Mouse (Mus musculus): ENCODE results near the gene Sirt4. TPM values are rescaled to one million over a fixed set of nuclear protein-coding genes. Genes with fewer than 3 reads are reported as not detected.
"Not testable (repeated sequence)": the region's sequence is repeated elsewhere in the genome, so short reads cannot be mapped to it uniquely, and the experiment has no call there.

Gene Sirt4
- polyA plus RNA-seq, 1 experiment from 2014 or later, result 23.2 TPM

DNA sequence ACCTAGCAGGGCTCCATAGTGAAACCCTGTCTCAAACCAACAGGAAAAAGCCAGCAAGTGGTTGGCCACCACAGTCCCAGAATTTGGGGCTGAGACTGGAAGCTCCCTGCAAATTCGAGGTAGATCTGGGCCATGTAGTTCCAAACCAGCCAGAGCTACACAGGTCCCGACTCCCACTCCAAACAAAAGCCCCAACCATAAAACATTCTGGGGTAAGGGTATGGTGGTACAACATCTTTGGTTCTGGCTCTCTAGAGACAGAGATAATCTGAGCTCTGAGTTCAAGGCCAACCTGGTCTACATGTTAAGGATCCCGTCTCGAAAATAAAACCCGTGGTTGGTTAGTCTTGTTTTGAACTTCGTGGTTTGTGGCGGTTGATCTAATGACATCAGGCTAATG lies 28.7 kb downstream of the Sirt4 start:
- Histone ChIP-seq H3K4me2 (replicated peaks) (no peak overlapping the region), H3K9ac (no peak overlapping the region), H3K9me3 (no peaks in the 10 kb centered on the region), H3K27me3 (no peaks in the 10 kb centered on the region), H3K4me3 (no peak overlapping the region), H3K4me1 (no peaks in the 10 kb centered on the region), H3K27ac (no peak overlapping the region), H3K36me3 (peaks cover 36% of the 10 kb centered on the region)
- ATAC-seq (ENCODE audit: insufficient number of reproducible peaks, insufficient read depth, low FRiP score, low TSS enrichment), result no peak
- WGBS, result 78% methylated on average over 7 of the region's 7 CpGs

DNA sequence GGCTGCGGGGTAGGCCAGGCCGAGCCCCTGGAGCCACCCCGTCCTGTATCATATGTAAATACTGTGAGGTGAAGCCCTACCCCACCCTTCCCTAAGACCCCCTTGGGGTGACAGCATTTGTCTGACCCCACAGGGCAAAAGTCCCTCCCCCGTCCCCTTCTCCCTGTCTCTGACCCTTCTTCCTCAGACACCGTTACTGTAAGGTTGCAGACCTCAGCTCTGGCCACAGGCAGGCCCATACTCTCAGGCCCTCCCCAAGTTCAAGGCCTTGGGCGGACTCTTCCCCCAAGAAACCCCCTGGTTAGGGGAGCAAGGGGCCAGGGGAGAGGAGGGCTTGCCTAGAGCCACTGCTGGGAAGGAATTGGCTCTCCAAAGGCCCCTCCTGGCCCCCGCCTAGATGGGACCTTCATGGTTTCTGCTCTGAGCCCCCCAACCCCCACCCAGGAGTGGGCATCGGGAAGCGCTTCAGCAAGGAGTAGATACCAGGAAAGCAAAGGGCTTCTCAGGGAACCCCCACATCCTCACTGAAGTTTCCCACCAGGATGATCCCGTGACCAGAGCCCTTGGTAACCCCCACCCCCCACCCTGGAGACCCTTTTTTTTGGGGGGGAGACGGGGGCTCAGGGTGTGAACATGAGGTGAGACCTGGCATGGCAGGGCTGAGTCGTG lies 30.0 kb downstream of the Sirt4 start:
- H3K9ac ChIP-seq, result no peak overlapping the region
- peaks cover 47% of the 10 kb centered on the region for H3K36me3 ChIP-seq
- no peaks in the 10 kb centered on the region for H3K4me1 ChIP-seq
- ATAC-seq (ENCODE audit: insufficient number of reproducible peaks, insufficient read depth, low FRiP score, low TSS enrichment), result no peak
- no peak overlapping the region for H3K4me3 ChIP-seq
- no peak overlapping the region for H3K27ac ChIP-seq
- WGBS, result 83% methylated on average over 12 of the region's 12 CpGs
- no peaks in the 10 kb centered on the region for H3K27me3 ChIP-seq
- no peaks in the 10 kb centered on the region for H3K9me3 ChIP-seq
- no peak overlapping the region for H3K4me2 ChIP-seq (replicated peaks)

DNA sequence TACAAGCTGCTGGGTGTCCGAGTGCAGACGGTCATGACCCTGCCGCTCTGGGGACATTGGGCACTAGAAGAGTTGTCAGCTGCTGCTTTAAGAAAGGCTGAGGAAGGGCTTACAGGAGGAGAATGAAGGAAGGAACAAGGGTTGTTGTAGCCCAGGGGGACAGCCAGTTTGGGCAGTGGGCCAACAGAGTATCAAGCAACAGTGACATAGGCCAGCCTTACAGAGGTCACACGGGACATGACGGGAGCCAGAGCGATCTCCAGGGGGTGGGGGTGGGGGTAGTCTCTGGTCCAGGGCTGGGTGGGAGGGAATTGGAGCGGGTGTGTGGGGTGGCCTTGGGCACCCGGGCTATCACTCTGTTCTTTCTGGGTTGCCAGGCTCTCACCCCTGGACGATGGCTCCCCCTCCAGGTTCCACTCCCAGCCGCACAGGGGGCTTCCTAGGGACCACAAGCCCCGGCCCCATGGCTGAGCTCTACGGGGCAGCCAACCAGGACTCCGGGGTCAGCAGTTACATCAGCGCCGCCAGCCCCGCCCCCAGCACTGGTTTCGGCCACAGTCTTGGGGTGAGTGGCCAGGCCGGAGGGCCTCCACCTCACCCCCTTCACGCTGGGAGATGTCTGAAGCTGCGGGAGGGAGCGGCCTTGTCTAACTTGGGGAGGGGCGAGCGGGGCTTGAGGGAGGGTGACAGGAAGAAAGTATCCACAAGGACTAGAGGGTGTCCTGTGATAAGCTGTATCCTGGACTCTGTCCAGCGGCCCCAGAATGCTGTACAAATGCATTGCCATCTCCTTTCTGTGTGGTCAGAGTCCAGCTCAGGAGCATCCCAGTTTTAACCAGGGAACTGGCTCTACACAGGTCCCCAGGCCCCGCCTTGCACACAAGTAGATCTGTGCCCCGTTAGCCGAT lies 33.9 kb downstream of the Sirt4 start:
- Histone ChIP-seq H3K9ac (no peak overlapping the region), H3K27me3 (no peaks in the 10 kb centered on the region), H3K4me2 (replicated peaks) (no peak overlapping the region), H3K4me1 (no peaks in the 10 kb centered on the region), H3K4me3 (no peak overlapping the region), H3K36me3 (peaks cover 85% of the 10 kb centered on the region), H3K27ac (no peak overlapping the region), H3K9me3 (no peaks in the 10 kb centered on the region)
- 93% methylated on average over 27 of the region's 27 CpGs for WGBS
- no peak for ATAC-seq (ENCODE audit: insufficient number of reproducible peaks, insufficient read depth, low FRiP score, low TSS enrichment)

DNA sequence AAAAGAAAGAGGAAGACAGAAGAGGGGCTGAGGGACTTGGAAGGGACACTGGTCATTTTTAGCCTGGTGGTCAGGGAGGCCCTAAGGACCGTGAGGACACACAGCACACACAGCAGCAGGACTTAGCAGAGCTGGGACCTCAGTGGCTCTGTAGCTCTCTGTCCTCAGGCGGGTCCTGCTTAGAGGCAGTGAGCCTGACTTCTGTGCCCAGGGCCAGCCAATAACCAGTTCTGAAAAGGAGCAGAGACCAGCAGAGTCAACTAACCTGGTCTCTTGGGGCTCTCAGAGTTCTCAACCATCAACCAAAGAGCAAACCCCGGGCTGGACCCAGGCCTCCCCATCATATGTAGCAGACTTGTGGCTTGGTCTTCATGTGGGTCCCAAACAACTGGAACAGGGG lies 35.3 kb downstream of the Sirt4 start:
- Histone ChIP-seq H3K27ac (no peak overlapping the region), H3K9ac (no peak overlapping the region), H3K4me2 (replicated peaks) (no peak overlapping the region), H3K27me3 (no peaks in the 10 kb centered on the region), H3K4me3 (no peak overlapping the region), H3K36me3 (peaks cover 94% of the 10 kb centered on the region), H3K4me1 (no peaks in the 10 kb centered on the region), H3K9me3 (no peaks in the 10 kb centered on the region)
- WGBS, result 85% methylated on average over 3 of the region's 3 CpGs
- ATAC-seq (ENCODE audit: insufficient number of reproducible peaks, insufficient read depth, low FRiP score, low TSS enrichment), result no peak

DNA sequence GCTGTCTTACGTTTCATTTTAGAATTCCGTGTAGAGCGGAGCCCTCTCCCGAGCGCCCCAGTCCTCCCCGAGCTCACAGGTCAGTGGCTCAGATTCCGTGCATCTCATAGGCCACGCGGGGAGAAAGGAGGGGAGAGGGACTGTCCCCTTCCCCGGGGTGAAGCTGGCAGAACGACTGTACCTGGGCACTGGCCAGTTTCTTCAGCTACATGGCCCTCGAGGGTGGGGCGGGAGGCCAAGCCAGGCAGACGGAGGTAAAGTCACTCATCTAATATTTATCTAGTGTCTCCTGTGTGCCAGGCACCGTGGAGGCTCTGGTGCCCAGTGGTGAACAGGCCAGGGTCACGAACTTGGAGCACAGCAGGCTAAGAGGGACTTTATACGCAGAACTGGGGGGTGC lies 37.4 kb downstream of the Sirt4 start:
- peaks cover 95% of the 10 kb centered on the region for H3K36me3 ChIP-seq
- no peaks in the 10 kb centered on the region for H3K9me3 ChIP-seq

DNA sequence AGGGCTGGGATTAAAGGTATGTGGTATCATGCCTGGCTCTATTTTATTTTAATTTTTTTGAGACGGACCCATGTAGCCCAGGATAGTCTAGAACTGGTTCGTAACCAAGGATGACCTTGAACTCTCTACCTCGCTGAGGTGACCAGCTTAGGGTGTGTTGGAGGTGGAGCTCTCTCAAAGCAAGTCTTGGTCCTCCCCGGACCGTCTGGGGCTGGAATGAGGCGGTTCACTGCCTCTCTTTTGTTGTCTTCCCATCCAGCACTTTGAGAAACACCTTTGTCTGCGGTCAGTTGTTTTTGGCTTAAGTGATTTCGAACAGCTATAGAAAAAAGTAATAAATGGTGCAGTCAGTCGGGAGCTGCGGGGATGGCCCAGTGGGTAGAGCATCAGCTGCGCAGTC lies 40.4 kb downstream of the Sirt4 start:
- Histone ChIP-seq H3K9ac (no peak overlapping the region), H3K36me3 (peaks cover 85% of the 10 kb centered on the region), H3K4me1 (peaks cover 5% of the 10 kb centered on the region; the same call in 1 of the 2 replicates), H3K4me3 (no peak overlapping the region), H3K27me3 (no peaks in the 10 kb centered on the region), H3K9me3 (no peaks in the 10 kb centered on the region), H3K4me2 (replicated peaks) (no peak overlapping the region), H3K27ac (no peak overlapping the region)
- WGBS, result 92% methylated on average over 11 of the region's 11 CpGs
- no peak for ATAC-seq (ENCODE audit: insufficient number of reproducible peaks, insufficient read depth, low FRiP score, low TSS enrichment)

More for the DNA sequence above, 37.4 kb downstream of the Sirt4 start:
- 85% methylated on average over 17 of the region's 17 CpGs for WGBS
- Histone ChIP-seq H3K4me2 (replicated peaks) (no peak overlapping the region), H3K27ac (no peak overlapping the region), H3K27me3 (no peaks in the 10 kb centered on the region), H3K4me3 (no peak overlapping the region), H3K9ac (no peak overlapping the region), H3K4me1 (no peaks in the 10 kb centered on the region)
- ATAC-seq (ENCODE audit: insufficient number of reproducible peaks, insufficient read depth, low FRiP score, low TSS enrichment), result no peak

DNA sequence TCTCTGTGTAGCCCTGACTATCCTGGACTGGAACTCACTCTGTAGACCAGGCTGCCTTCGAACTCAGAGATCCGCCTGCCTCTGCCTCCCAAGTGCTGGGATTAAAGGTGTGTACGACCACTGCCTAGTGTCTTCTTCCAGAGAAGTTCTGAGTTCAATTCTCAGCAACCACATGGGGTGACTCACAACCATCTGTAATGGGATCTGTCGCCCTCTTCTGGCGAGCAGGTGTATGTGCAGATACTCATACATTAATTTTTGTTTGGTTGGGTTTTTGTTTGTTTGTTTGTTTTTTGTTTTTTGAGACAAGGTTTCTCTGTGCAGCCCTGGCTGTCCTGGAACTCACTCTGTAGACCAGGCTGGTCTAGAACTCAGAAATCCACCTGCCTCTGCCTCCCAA lies 41.9 kb downstream of the Sirt4 start:
- H3K27ac ChIP-seq; H3K27me3 ChIP-seq; ATAC-seq (ENCODE audit: insufficient number of reproducible peaks, insufficient read depth, low FRiP score, low TSS enrichment); H3K4me2 ChIP-seq (replicated peaks); H3K9me3 ChIP-seq; H3K9ac ChIP-seq; H3K4me3 ChIP-seq: not testable (repeated sequence)
- WGBS, result 72% methylated on average over 5 of the region's 5 CpGs
- H3K4me1 ChIP-seq, result peaks cover 19% of the 10 kb centered on the region
- peaks cover 85% of the 10 kb centered on the region for H3K36me3 ChIP-seq

DNA sequence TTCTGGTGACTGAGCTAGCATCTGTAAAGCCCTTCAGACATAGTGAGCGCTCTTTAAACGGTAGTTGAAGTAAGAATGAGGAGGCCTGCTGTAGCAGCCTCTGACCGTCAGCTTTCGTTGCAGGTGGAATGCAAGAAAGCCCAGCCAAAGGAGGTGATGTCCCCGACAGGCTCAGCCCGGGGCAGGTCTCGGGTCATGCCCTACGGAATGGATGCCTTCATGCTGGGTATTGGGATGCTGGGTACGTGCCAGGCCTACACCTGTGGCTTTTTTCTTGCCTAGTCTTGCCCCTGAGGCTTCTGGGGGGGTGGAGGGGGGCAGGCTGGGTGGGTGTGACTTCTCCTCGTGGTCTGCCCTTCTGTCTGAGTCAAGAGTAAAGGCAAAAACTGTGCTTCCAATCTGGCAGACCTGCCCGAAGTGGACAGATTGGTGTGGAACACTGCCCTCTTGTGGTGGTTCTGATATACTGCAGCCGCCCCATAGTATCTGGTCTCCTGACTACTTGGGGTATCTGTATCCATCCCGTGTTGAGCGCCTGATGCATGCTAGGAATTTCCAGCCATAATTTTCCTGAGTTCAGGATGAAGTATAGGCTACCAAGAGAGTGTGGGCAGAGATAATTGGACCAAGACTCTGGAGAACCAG lies 43.2 kb downstream of the Sirt4 start:
- Histone ChIP-seq H3K9ac (no peak overlapping the region), H3K9me3 (no peaks in the 10 kb centered on the region), H3K4me1 (peaks cover 32% of the 10 kb centered on the region), H3K27me3 (no peaks in the 10 kb centered on the region), H3K27ac (no peak overlapping the region), H3K4me2 (replicated peaks) (no peak overlapping the region), H3K36me3 (peaks cover 73% of the 10 kb centered on the region), H3K4me3 (no peak overlapping the region)
- whole genome bisulfite sequencing, result 32% methylated on average over 14 of the region's 14 CpGs
- no peak for ATAC-seq (ENCODE audit: insufficient number of reproducible peaks, insufficient read depth, low FRiP score, low TSS enrichment)

DNA sequence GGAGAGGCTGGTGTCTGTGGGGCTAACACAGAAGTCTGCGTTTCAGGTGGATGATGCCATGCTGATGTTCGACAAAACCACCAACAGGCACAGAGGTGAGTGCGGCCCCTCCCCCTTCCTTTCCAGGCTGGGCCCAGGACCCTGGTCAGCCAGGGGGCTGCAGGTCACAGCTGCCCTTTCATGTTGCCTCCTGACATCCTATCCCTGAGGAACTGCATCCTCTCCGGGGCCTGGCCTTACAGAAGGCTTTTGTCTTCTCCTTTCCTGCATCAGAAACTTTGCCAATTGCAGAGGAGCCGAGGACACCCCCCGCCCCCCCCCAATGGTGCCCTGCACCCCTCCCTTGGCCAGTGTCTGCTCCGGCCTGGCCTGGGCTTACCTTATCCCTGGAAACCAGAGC lies 45.9 kb downstream of the Sirt4 start:
- ATAC-seq (ENCODE audit: insufficient number of reproducible peaks, insufficient read depth, low FRiP score, low TSS enrichment), result no peak
- Histone ChIP-seq H3K4me1 (peaks cover 58% of the 10 kb centered on the region), H3K9ac (0 out of 2 replicates have a peak overlapping the region, but pooled peaks have one; percentile 2), H3K27me3 (no peaks in the 10 kb centered on the region), H3K9me3 (no peaks in the 10 kb centered on the region), H3K4me2 (replicated peaks) (peak overlapping the region; percentile 33; the same call in 1 of the 2 replicates), H3K27ac (peak overlapping the region; percentile 99), H3K36me3 (peaks cover 48% of the 10 kb centered on the region), H3K4me3 (no peak overlapping the region)
- 2% methylated on average over 7 of the region's 7 CpGs for WGBS

DNA sequence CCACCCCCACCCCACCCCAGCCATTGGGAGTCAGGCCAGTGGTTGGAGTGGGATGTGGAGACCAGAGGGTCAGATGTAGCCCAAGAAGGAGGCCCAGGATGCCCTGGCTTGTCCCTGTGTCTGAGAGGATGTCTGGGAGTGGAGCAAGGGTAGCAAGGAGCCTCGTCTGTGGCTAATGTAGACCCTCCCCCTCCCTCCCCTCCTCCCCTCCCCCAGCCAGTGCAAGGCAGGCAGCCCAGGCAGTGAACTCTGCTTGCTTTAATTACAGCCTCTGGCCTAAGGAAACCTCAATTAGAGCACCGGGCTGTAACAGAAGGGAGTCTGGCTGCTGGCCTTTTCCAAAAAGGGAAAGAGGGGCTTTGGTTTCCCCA lies 46.6 kb downstream of the Sirt4 start:
- peak overlapping the region; percentile 31; the same call in 1 of the 2 replicates for H3K4me3 ChIP-seq
- peaks cover 46% of the 10 kb centered on the region for H3K36me3 ChIP-seq
- peak overlapping the region; percentile 33 for H3K4me2 ChIP-seq (replicated peaks)
- no peaks in the 10 kb centered on the region for H3K9me3 ChIP-seq
- peaks cover 66% of the 10 kb centered on the region for H3K4me1 ChIP-seq
- ATAC-seq (ENCODE audit: insufficient number of reproducible peaks, insufficient read depth, low FRiP score, low TSS enrichment), result peak; percentile 11; the same call in 1 of the 2 replicates
- H3K27me3 ChIP-seq, result no peaks in the 10 kb centered on the region
- peak overlapping the region; percentile 37 for H3K9ac ChIP-seq
- H3K27ac ChIP-seq, result peak overlapping the region; percentile 99
- 4% methylated on average over 2 of the region's 2 CpGs for WGBS

DNA sequence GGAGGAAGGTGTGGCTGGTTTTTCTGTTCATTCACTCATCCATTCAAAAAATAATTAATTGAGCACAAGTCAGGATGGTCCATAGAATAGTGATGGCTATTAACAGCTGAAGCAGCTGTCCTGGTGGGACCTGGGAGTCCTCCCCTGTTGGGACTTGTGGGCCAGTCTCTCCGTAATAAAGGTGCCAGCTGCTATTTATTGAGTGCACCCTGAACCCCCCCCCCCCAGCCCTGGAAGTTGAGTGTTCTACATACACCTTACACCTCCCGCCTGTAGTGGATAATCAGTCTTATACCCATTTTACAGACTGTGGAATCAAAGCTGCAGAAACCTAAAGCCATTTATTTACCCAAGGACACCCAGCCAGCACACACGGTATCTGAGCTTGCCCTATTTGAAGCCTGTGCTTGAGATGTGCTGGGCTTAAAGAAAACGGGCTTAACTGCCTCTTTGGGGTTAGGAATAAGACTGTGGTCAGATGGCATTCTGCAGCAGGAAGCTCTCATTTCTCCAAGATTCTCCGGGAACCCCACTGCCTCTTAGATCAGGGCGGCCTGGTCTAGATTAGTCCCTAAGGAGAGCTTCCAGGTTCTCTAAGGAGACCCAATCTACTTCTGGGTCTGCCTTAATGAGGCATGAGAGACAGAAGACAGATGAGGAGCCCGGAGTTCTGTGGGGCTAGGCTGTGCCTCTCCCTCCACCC lies 47.1 kb downstream of the Sirt4 start:
- H3K27ac ChIP-seq, result peak overlapping the region; percentile 99
- peak overlapping the region; percentile 80 for H3K4me2 ChIP-seq (replicated peaks)
- peaks cover 71% of the 10 kb centered on the region for H3K4me1 ChIP-seq
- no peaks in the 10 kb centered on the region for H3K9me3 ChIP-seq
- peak overlapping the region; percentile 31 for H3K4me3 ChIP-seq
- H3K27me3 ChIP-seq, result no peaks in the 10 kb centered on the region
- WGBS, result 21% methylated on average over 7 of the region's 7 CpGs
- peaks cover 46% of the 10 kb centered on the region for H3K36me3 ChIP-seq
- ATAC-seq (ENCODE audit: insufficient number of reproducible peaks, insufficient read depth, low FRiP score, low TSS enrichment), result 0 out of 2 replicates have a peak, but pooled peaks have one; percentile 0
- H3K9ac ChIP-seq, result peak overlapping the region; percentile 58
